Mouse (Mus musculus): ENCODE measurements at regions not wholly inside any gene's neighbourhood (a gene's known extent, or its start where the extent isn't known, plus 50 kb on each side); places are given as distances from the start of the nearest gene placed in this dataset.

GRCm38 (mm10) chrX:82741478-82741877, 207.2 kb upstream of the Dmd start:
- no peak for DNase-seq

- no peak for DNase-seq
These were observed 184.5 kb upstream of the Dmd start for GRCm38 (mm10) chrX:82764204-82764603.

GRCm38 (mm10) chrX:82809171-82809570, 139.5 kb upstream of the Dmd start:
- DNase-seq, result no peak

- no peak for DNase-seq
These were observed 134.1 kb upstream of the Dmd start for GRCm38 (mm10) chrX:82814618-82815017.

GRCm38 (mm10) chrX:82817045-82817444, 131.6 kb upstream of the Dmd start:
- DNase-seq, result peak; percentile 11

- no peak for DNase-seq
These were observed 125.1 kb upstream of the Dmd start for GRCm38 (mm10) chrX:82823606-82824005.

GRCm38 (mm10) chrX:82866116-82866515, 82.6 kb upstream of the Dmd start:
- no peak for DNase-seq
